Mouse (Mus musculus): Measurements from ENCODE around the gene D6Ertd527e.

- no peak for TF ChIP-seq CTCF (IDR thresholded peaks at IDR 0.05; ENCODE audit: low read depth, low read length)
- TF ChIP-seq POLR2A (IDR thresholded peaks at IDR 0.05; ENCODE audit: extremely low read depth, insufficient read depth, low read length) = no peak
Measured at GRCm38 (mm10) chr6:87158062-87158623, 53.6 kb downstream of the D6Ertd527e start.
